Mouse (Mus musculus): ENCODE results near the gene Olfr1086. TPM values are rescaled to one million over a fixed set of nuclear protein-coding genes. Genes with fewer than 3 reads are reported as not detected.
"Not testable (repeated sequence)": the region's sequence is repeated elsewhere in the genome, so short reads cannot be mapped to it uniquely, and the experiment has no call there.

Olfr1086 gene
- polyA plus RNA-seq (2011; ENCODE audit: insufficient read depth, insufficient read length, low read depth, missing spikeins): not detected in 2 replicates

GRCm38 (mm10) chr2:86679992-86680391 is at the start of gene Olfr1086:
Olfr1086 (minus strand) TSS chr2:86680092.
- no peaks in the 10 kb centered on the region for H3K9me3 ChIP-seq (replicated peaks; ENCODE audit: control insufficient read depth, insufficient read depth, low read length, poor library complexity, severe bottlenecking)
- no peak within 1 kb of the TSS for H3K27ac ChIP-seq (ENCODE audit: insufficient read depth, low read length)
- TF ChIP-seq POLR2A (IDR thresholded peaks at IDR 0.05; ENCODE audit: insufficient read depth, low read length) (no peak), CTCF (IDR thresholded peaks at IDR 0.05; ENCODE audit: low read depth, low read length) (no peak), EP300 (IDR thresholded peaks at IDR 0.05; ENCODE audit: insufficient read depth, low read depth, low read length) (no peak)
- no peak within 1 kb of the TSS for H3K9ac ChIP-seq (ENCODE audit: low read depth, poor library complexity, severe bottlenecking)
- no peaks in the 10 kb centered on the region for H3K4me1 ChIP-seq (ENCODE audit: control insufficient read depth, insufficient read depth, low read length)
- H3K36me3 ChIP-seq (ENCODE audit: control insufficient read depth, insufficient read depth, low read length, poor library complexity, severe bottlenecking): no peaks in the 10 kb centered on the region
- H3K27me3 ChIP-seq (ENCODE audit: control insufficient read depth, insufficient read depth, low read length, poor library complexity, severe bottlenecking): no peaks in the 10 kb centered on the region
- H3K4me3 ChIP-seq (ENCODE audit: low read depth, low read length): no peak within 1 kb of the TSS

DNA sequence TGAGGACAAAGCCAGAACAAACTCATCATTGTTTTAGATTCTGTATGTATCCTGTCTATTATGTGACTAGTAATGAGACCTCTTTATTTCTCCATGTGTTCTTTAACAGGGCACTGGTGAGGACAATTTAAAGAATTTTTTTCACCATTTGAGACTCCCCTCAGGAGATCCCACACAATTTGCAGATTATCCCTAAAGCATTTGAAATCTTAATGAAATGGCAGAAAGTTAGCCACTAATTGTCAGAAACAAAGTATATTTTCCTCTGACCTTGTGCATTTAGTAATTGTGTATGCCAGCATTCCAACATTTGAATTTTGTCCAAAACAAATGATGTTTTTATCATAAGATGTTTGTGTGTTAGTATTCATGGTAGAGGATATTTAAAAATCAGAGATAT is 18.4 kb upstream of the Olfr1086 start, which contains the start of gene Olfr1087:
Gene Olfr1087 (minus strand): TSS at position 101 of the 400 bp plus-strand sequence.
- Histone ChIP-seq H3K9ac (ENCODE audit: low read depth, poor library complexity, severe bottlenecking) (no peak within 1 kb of the TSS), H3K4me3 (ENCODE audit: low read depth, low read length) (no peak within 1 kb of the TSS), H3K9me3 (replicated peaks; ENCODE audit: control insufficient read depth, insufficient read depth, low read length, poor library complexity, severe bottlenecking) (no peaks in the 10 kb centered on the region), H3K27me3 (ENCODE audit: control insufficient read depth, insufficient read depth, low read length, poor library complexity, severe bottlenecking) (no peaks in the 10 kb centered on the region), H3K36me3 (ENCODE audit: control insufficient read depth, insufficient read depth, low read length, poor library complexity, severe bottlenecking) (no peaks in the 10 kb centered on the region), H3K27ac (ENCODE audit: insufficient read depth, low read length) (no peak within 1 kb of the TSS), H3K4me1 (ENCODE audit: control insufficient read depth, insufficient read depth, low read length) (no peaks in the 10 kb centered on the region)
- TF ChIP-seq POLR2A (IDR thresholded peaks at IDR 0.05; ENCODE audit: insufficient read depth, low read length): no peak
- no peak for TF ChIP-seq EP300 (IDR thresholded peaks at IDR 0.05; ENCODE audit: insufficient read depth, low read depth, low read length)
- no peak for TF ChIP-seq CTCF (IDR thresholded peaks at IDR 0.05; ENCODE audit: low read depth, low read length)

GRCm38 (mm10) chr2:86661919-86662318 is 18.0 kb downstream of the Olfr1086 start, which contains the start of gene Olfr1085:
Olfr1085 (minus strand) TSS chr2:86662019.
- Histone ChIP-seq H3K9ac (ENCODE audit: low read depth, poor library complexity, severe bottlenecking) (no peak within 1 kb of the TSS), H3K4me1 (ENCODE audit: control insufficient read depth, insufficient read depth, low read length) (no peaks in the 10 kb centered on the region), H3K27me3 (ENCODE audit: control insufficient read depth, insufficient read depth, low read length, poor library complexity, severe bottlenecking) (no peaks in the 10 kb centered on the region), H3K9me3 (replicated peaks; ENCODE audit: control insufficient read depth, insufficient read depth, low read length, poor library complexity, severe bottlenecking) (no peaks in the 10 kb centered on the region), H3K27ac (ENCODE audit: insufficient read depth, low read length) (no peak within 1 kb of the TSS), H3K4me3 (ENCODE audit: low read depth, low read length) (no peak within 1 kb of the TSS), H3K36me3 (ENCODE audit: control insufficient read depth, insufficient read depth, low read length, poor library complexity, severe bottlenecking) (no peaks in the 10 kb centered on the region)
- TF ChIP-seq POLR2A (IDR thresholded peaks at IDR 0.05; ENCODE audit: insufficient read depth, low read length) (no peak), CTCF (IDR thresholded peaks at IDR 0.05; ENCODE audit: low read depth, low read length) (no peak), EP300 (IDR thresholded peaks at IDR 0.05; ENCODE audit: insufficient read depth, low read depth, low read length) (no peak)

DNA sequence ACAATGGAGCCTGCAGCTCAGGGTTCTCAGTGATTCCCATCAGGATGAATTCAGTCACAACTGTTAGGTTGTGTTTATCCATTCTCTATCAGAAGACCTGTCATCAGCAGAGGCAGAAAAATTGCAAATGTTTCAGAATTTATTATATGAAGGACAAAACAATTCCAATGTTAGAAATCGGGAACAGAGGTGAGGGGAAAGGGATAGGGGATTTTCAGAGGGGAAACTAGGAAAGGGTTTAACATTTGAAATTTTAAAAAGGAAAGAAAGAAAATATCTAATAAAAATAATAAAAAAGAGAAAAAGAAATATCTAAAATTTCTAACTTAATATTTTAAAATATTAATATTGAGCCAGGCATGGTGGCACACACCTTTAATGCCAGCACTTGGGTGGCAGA is 40.3 kb downstream of the Olfr1086 start, which contains the start of gene Olfr1084:
Gene Olfr1084 (minus strand): TSS at position 101 of the 400 bp plus-strand sequence.
- H3K27me3 ChIP-seq (ENCODE audit: control insufficient read depth, insufficient read depth, low read length, poor library complexity, severe bottlenecking); H3K27ac ChIP-seq (ENCODE audit: insufficient read depth, low read length); H3K36me3 ChIP-seq (ENCODE audit: control insufficient read depth, insufficient read depth, low read length, poor library complexity, severe bottlenecking); H3K9me3 ChIP-seq (replicated peaks; ENCODE audit: control insufficient read depth, insufficient read depth, low read length, poor library complexity, severe bottlenecking); H3K9ac ChIP-seq (ENCODE audit: low read depth, poor library complexity, severe bottlenecking); H3K4me1 ChIP-seq (ENCODE audit: control insufficient read depth, insufficient read depth, low read length); H3K4me3 ChIP-seq (ENCODE audit: low read depth, low read length): not testable (repeated sequence)

Other genes with a start within 250 kb of the Olfr1086 start
- not detected in 2 replicates for gene Olfr1065, start 229.5 kb downstream of the Olfr1086 start, polyA plus RNA-seq (2011; ENCODE audit: insufficient read depth, insufficient read length, low read depth, missing spikeins)
- not detected in 2 replicates for gene Olfr1066, start 223.8 kb downstream of the Olfr1086 start, polyA plus RNA-seq (2011; ENCODE audit: insufficient read depth, insufficient read length, low read depth, missing spikeins)
- gene Olfr228, start 192.7 kb downstream of the Olfr1086 start, polyA plus RNA-seq (2011; ENCODE audit: insufficient read depth, insufficient read length, low read depth, missing spikeins): not detected in 2 replicates
- not detected in 2 replicates for gene Olfr1076, start 171.6 kb downstream of the Olfr1086 start, polyA plus RNA-seq (2011; ENCODE audit: insufficient read depth, insufficient read length, low read depth, missing spikeins)
- not detected in 2 replicates for gene Olfr1079, start 137.6 kb downstream of the Olfr1086 start, polyA plus RNA-seq (2011; ENCODE audit: insufficient read depth, insufficient read length, low read depth, missing spikeins)
- not detected in 2 replicates for gene Olfr1080, start 121.9 kb downstream of the Olfr1086 start, polyA plus RNA-seq (2011; ENCODE audit: insufficient read depth, insufficient read length, low read depth, missing spikeins)
- gene Olfr1082, start 81.1 kb downstream of the Olfr1086 start, polyA plus RNA-seq (2011; ENCODE audit: insufficient read depth, insufficient read length, low read depth, missing spikeins): not detected in 2 replicates
- gene Olfr1084, start 40.4 kb downstream of the Olfr1086 start, polyA plus RNA-seq (2011; ENCODE audit: insufficient read depth, insufficient read length, low read depth, missing spikeins): not detected in 2 replicates
- not detected in 2 replicates for gene Olfr1085, start 18.1 kb downstream of the Olfr1086 start, polyA plus RNA-seq (2011; ENCODE audit: insufficient read depth, insufficient read length, low read depth, missing spikeins)
- not detected in 2 replicates for gene Olfr1087, start 18.3 kb upstream of the Olfr1086 start, polyA plus RNA-seq (2011; ENCODE audit: insufficient read depth, insufficient read length, low read depth, missing spikeins)
- not detected in 2 replicates for gene Olfr1089, start 53.6 kb upstream of the Olfr1086 start, polyA plus RNA-seq (2011; ENCODE audit: insufficient read depth, insufficient read length, low read depth, missing spikeins)
- not detected in 2 replicates for gene Olfr1090, start 78.9 kb upstream of the Olfr1086 start, polyA plus RNA-seq (2011; ENCODE audit: insufficient read depth, insufficient read length, low read depth, missing spikeins)
- not detected in 2 replicates for gene Olfr1093, start 102.4 kb upstream of the Olfr1086 start, polyA plus RNA-seq (2011; ENCODE audit: insufficient read depth, insufficient read length, low read depth, missing spikeins)
- not detected in 2 replicates for gene Olfr141, start 129.9 kb upstream of the Olfr1086 start, polyA plus RNA-seq (2011; ENCODE audit: insufficient read depth, insufficient read length, low read depth, missing spikeins)
- gene Olfr1094, start 144.6 kb upstream of the Olfr1086 start, polyA plus RNA-seq (2011; ENCODE audit: insufficient read depth, insufficient read length, low read depth, missing spikeins): not detected in 2 replicates
- gene Olfr1095, start 171.6 kb upstream of the Olfr1086 start, polyA plus RNA-seq (2011; ENCODE audit: insufficient read depth, insufficient read length, low read depth, missing spikeins): not detected in 2 replicates
- gene Gm13723, start 194.7 kb upstream of the Olfr1086 start, polyA plus RNA-seq (2011; ENCODE audit: insufficient read depth, insufficient read length, low read depth, missing spikeins): not detected in 2 replicates
- not detected in 2 replicates for gene Olfr1097, start 212.1 kb upstream of the Olfr1086 start, polyA plus RNA-seq (2011; ENCODE audit: insufficient read depth, insufficient read length, low read depth, missing spikeins)
- gene Olfr1098, start 244.5 kb upstream of the Olfr1086 start, polyA plus RNA-seq (2011; ENCODE audit: insufficient read depth, insufficient read length, low read depth, missing spikeins): not detected in 2 replicates